ENCODE assay signal across 18 mouse cellular contexts in genomic region chr12:79442126-79442525, GRCm38 (mm10).
A peak's percentile ranks its signal among the peaks of the same experiment; 100 is the strongest.
DNase-seq lines count a peak whose midpoint lies in the region; ATAC-seq and TF ChIP-seq lines count a peak whose summit lies in the region.
"Had no signal": no experiment of that assay in that cellular context is flagged by ENCODE, and none has a peak within 500 bp of the region (broad histone marks: within the 10 kb centered on the region; RNA-seq: fewer than 3 reads in every experiment).

No protein-coding gene starts in this region.

- 26% methylated on average over 7 of the region's 7 CpGs for WGBS in lung, embryonic 14.5 days
- 80% methylated on average over 7 of the region's 7 CpGs for WGBS in midbrain, embryonic 11.5 days

- peaks cover 15% of the 10 kb centered on the region for H3K4me1 ChIP-seq in lung, embryonic 14.5 days (ENCODE audit: insufficient read depth)
- no peaks in the 10 kb centered on the region for H3K4me1 ChIP-seq in midbrain, embryonic 11.5 days (ENCODE audit: control insufficient read depth, insufficient read depth, low read length)
- H3K4me1 ChIP-seq: forebrain, embryonic 13.5 days; heart, embryonic 13.5 days; neural tube, embryonic 12.5 days had no signal

- TF ChIP-seq CTCF in lung, embryonic 14.5 days (IDR thresholded peaks at IDR 0.05; ENCODE audit: low read depth) = no peak

- H3K27me3 ChIP-seq in lung, embryonic 14.5 days (ENCODE audit: insufficient read depth, low read length) = no peaks in the 10 kb centered on the region
- H3K27me3 ChIP-seq in splenic B cell, adult 2 months (ENCODE audit: control insufficient read depth, insufficient read depth, low read length, poor library complexity, severe bottlenecking) = no peaks in the 10 kb centered on the region
- H3K27me3 ChIP-seq in midbrain, embryonic 11.5 days (ENCODE audit: control insufficient read depth, insufficient read depth, low read length) = no peaks in the 10 kb centered on the region
- H3K27me3 ChIP-seq: forebrain, embryonic 13.5 days; heart, embryonic 13.5 days; liver, embryonic 12.5 days; megakaryocyte, embryonic 14.5 days; neural tube, embryonic 12.5 days had no signal

- no peak overlapping the region for H3K4me3 ChIP-seq in lung, embryonic 14.5 days (ENCODE audit: low read depth, low read length)
- H3K4me3 ChIP-seq in midbrain, embryonic 11.5 days (ENCODE audit: low read depth, low read length) = no peak overlapping the region
- H3K4me3 ChIP-seq: forebrain, embryonic 13.5 days; heart, embryonic 13.5 days; liver, embryonic 12.5 days; megakaryocyte, embryonic 14.5 days; neural tube, embryonic 12.5 days had no signal

- no peak overlapping the region for H3K9ac ChIP-seq in lung, embryonic 14.5 days
- no peak overlapping the region for H3K9ac ChIP-seq in midbrain, embryonic 11.5 days (ENCODE audit: low read length)
- H3K9ac ChIP-seq: forebrain, embryonic 13.5 days; heart, embryonic 13.5 days; liver, embryonic 12.5 days; neural tube, embryonic 12.5 days had no signal

- H3K27ac ChIP-seq in lung, embryonic 14.5 days (ENCODE audit: low read depth) = peak overlapping the region; percentile 67
- no peak overlapping the region for H3K27ac ChIP-seq in midbrain, embryonic 11.5 days (ENCODE audit: low read depth, low read length)
- H3K27ac ChIP-seq: forebrain, embryonic 13.5 days; heart, embryonic 13.5 days; liver, embryonic 12.5 days; neural tube, embryonic 12.5 days had no signal

- no peaks in the 10 kb centered on the region for H3K9me3 ChIP-seq in lung, embryonic 14.5 days (ENCODE audit: low read depth, low read length)
- no peaks in the 10 kb centered on the region for H3K9me3 ChIP-seq in midbrain, embryonic 11.5 days (ENCODE audit: control insufficient read depth, low read length)
- H3K9me3 ChIP-seq: forebrain, embryonic 13.5 days; heart, embryonic 13.5 days; liver, embryonic 12.5 days; megakaryocyte, embryonic 14.5 days; neural tube, embryonic 12.5 days had no signal

- H3K36me3 ChIP-seq in lung, embryonic 14.5 days (ENCODE audit: insufficient read depth) = no peaks in the 10 kb centered on the region
- no peaks in the 10 kb centered on the region for H3K36me3 ChIP-seq in splenic B cell, adult 2 months (ENCODE audit: control insufficient read depth, insufficient read depth, low read length, poor library complexity, severe bottlenecking)
- H3K36me3 ChIP-seq in midbrain, embryonic 11.5 days (ENCODE audit: control insufficient read depth, insufficient read depth, low read length) = no peaks in the 10 kb centered on the region
- H3K36me3 ChIP-seq: heart, embryonic 13.5 days; liver, embryonic 12.5 days; neural tube, embryonic 12.5 days had no signal

- no peak for ATAC-seq in lung, embryonic 14.5 days (ENCODE audit: insufficient read depth)
- peak; percentile 24 for ATAC-seq in activated CD4-positive, CD25-positive, alpha-beta regulatory T cell, adult 4 months
- ATAC-seq in midbrain, embryonic 11.5 days (ENCODE audit: low FRiP score) = no peak
- ATAC-seq: forebrain, embryonic 13.5 days; liver, embryonic 12.5 days had no signal

- no peak for DNase-seq in lung, embryonic 14.5 days
- no peak for DNase-seq in lung, postnatal 10 days
- DNase-seq in B cell, adult 2 months = peak; percentile 55
- peak; percentile 57 for DNase-seq in splenic B cell, adult 2 months (ENCODE audit: low read depth, low spot score)
- DNase-seq in midbrain, embryonic 11.5 days (ENCODE audit: low spot score, missing footprints) = no peak
- DNase-seq in urinary bladder, postnatal 36 days (ENCODE audit: low spot score in 2 of 2) = no peak
- DNase-seq: adrenal gland, postnatal 36 days; cerebellum, adult 9-10 months; kidney, adult 8-10 months; kidney, postnatal 4 days; left cerebral cortex, postnatal 4 days; retina, postnatal 1 day had no signal

- H3K4me2 ChIP-seq in lung, embryonic 14.5 days = no peak overlapping the region
- H3K4me2 ChIP-seq in midbrain, embryonic 11.5 days = no peak overlapping the region
- H3K4me2 ChIP-seq: forebrain, embryonic 13.5 days; heart, embryonic 13.5 days; liver, embryonic 12.5 days; neural tube, embryonic 12.5 days had no signal

Comparison
In these comparisons a context has a peak if more than half of its experiments do, and no peak if none do; other contexts are left out.
1. DNase-seq: peak in B cell, adult 2 months (2 of 2) and splenic B cell, adult 2 months (single experiment); none in lung, embryonic 14.5 days (single experiment), lung, postnatal 10 days (single experiment), midbrain, embryonic 11.5 days (single experiment) and urinary bladder, postnatal 36 days (0 of 2).